Mouse (Mus musculus) CH12.LX (cell line): ENCODE results near the gene Vrk3.

Experiments used
- CTCF ChIP-seq, 2 experiments: IDR thresholded peaks in 1 of 2; conservative IDR thresholded peaks in 1 of 2; 2 replicates each; pipeline ENCODE4 v1.5.1; 2011 to 2012; ENCODE audit warnings: low read depth in 2 of 2, low read length in 2 of 2, improper control_type of control experiment in 1 of 2, inconsistent platforms in 1 of 2, mild to moderate bottlenecking in 1 of 2, moderate library complexity in 1 of 2
- E2F4 ChIP-seq: IDR thresholded peaks from 2 replicates; pipeline ENCODE4 v1.6.1; 2011; ENCODE audit warnings: low read depth, low read length, improper control_type of control experiment; ENCODE audit not compliant: insufficient replicate concordance
- ETS1 ChIP-seq: conservative IDR thresholded peaks from 2 replicates; pipeline ENCODE4 v1.6.1; 2012; ENCODE audit warnings: low read depth, mild to moderate bottlenecking, inconsistent platforms, low read length, improper control_type of control experiment, moderate library complexity
- MAX ChIP-seq: IDR thresholded peaks from 2 replicates; pipeline ENCODE4 v1.6.1; 2011; ENCODE audit warnings: low read length, improper control_type of control experiment
- MYC ChIP-seq: IDR thresholded peaks from 2 replicates; pipeline ENCODE4 v1.6.1; 2011; ENCODE audit warnings: low read depth, mild to moderate bottlenecking, improper control_type of control experiment, low read length
- POLR2A ChIP-seq: IDR thresholded peaks from 2 replicates; pipeline ENCODE4 v1.6.1; 2011; ENCODE audit warnings: low read depth, mild to moderate bottlenecking, improper control_type of control experiment, low read length
- POLR2AphosphoS2 ChIP-seq: IDR thresholded peaks from 2 replicates; pipeline ENCODE4 v1.6.1; 2011; ENCODE audit warnings: low read depth, low read length, improper control_type of control experiment
- USF1 ChIP-seq: IDR thresholded peaks from 2 replicates; pipeline ENCODE4 v1.6.1; 2014; ENCODE audit warnings: low read depth, mild to moderate bottlenecking, inconsistent platforms, low read length, improper control_type of control experiment
- ZMIZ1 ChIP-seq: IDR thresholded peaks from 2 replicates; pipeline ENCODE4 v1.6.1; 2012; ENCODE audit warnings: low read depth, mild to moderate bottlenecking, inconsistent platforms, low read length, improper control_type of control experiment

GRCm38 (mm10) chr7:44709881-44710280 lies 38.3 kb upstream of the Vrk3 start:
- TF ChIP-seq MYC, result no peak
- no peak for TF ChIP-seq ETS1
- no peak for TF ChIP-seq ZMIZ1
- TF ChIP-seq POLR2A, result no peak
- TF ChIP-seq E2F4, result no peak
- no peak for TF ChIP-seq MAX
- no peak for TF ChIP-seq POLR2AphosphoS2
- TF ChIP-seq CTCF (conservative IDR thresholded peaks at IDR 0.05 in 1 of 2, IDR thresholded peaks at IDR 0.05 in 1 of 2; ENCODE audit: low read depth in 2 of 2, low read length in 2 of 2), result no peak
- TF ChIP-seq USF1, result no peak
